Mouse (Mus musculus) heart, embryonic 14.5 days (tissue): ENCODE results near the gene Cacna1c. TPM values are rescaled to one million over a fixed set of nuclear protein-coding genes. Genes with fewer than 3 reads are reported as not detected.
"Not testable (repeated sequence)": the region's sequence is repeated elsewhere in the genome, so short reads cannot be mapped to it uniquely, and the experiment has no call there.

ENCODE experiments used
- ATAC-seq: fragments of 200-750 bp; cut with Nextera tagmentation; 2 replicates; pipeline ENCODE4 v1.8.0; 2017; ENCODE audit warnings: low read depth, moderate TSS enrichment; ENCODE audit not compliant: insufficient number of reproducible peaks, insufficient read depth, low FRiP score
- H3K27ac ChIP-seq, 2 experiments: fragments of 200-500 bp in 1 of 2; fragments of 300-500 bp in 1 of 2; sonication (generic) in 1 of 2; replicated peaks in 1 of 2; 2 replicates each; pipeline ENCODE4 v1.5.1; 2012 to 2014; ENCODE audit warnings: low read depth in 2 of 2, low read length in 2 of 2, control low read depth in 1 of 2, mild to moderate bottlenecking in 1 of 2, mixed read lengths in 1 of 2; ENCODE audit not compliant: control insufficient read depth in 1 of 2, insufficient read depth in 1 of 2
- H3K27me3 ChIP-seq: fragments of 300-500 bp; sonication (generic); 2 replicates; pipeline ENCODE4 v1.6.1; 2014; ENCODE audit warnings: mild to moderate bottlenecking, low read length, control low read depth; ENCODE audit not compliant: control insufficient read depth, insufficient read depth
- H3K36me3 ChIP-seq: fragments of 300-500 bp; sonication (generic); 2 replicates; pipeline ENCODE4 v1.6.1; 2014; ENCODE audit warnings: mild to moderate bottlenecking, control low read depth, low read length, mixed read lengths; ENCODE audit not compliant: control insufficient read depth, insufficient read depth
- H3K4me1 ChIP-seq, 2 experiments: fragments of 200-500 bp in 1 of 2; fragments of 300-500 bp in 1 of 2; sonication (generic) in 1 of 2; 2 replicates each; pipeline ENCODE4 v1.6.1; 2012 to 2014; ENCODE audit warnings: low read length in 2 of 2, control low read depth in 1 of 2, mixed read lengths in 1 of 2; ENCODE audit not compliant: control insufficient read depth in 2 of 2, insufficient read depth in 2 of 2
- H3K4me2 ChIP-seq: fragments of 300-500 bp; sonication (generic); 2 replicates; pipeline ENCODE4 v1.6.1; 2014; ENCODE audit warnings: mild to moderate bottlenecking, low read length
- H3K4me3 ChIP-seq, 2 experiments: fragments of 200-500 bp in 1 of 2; fragments of 300-500 bp in 1 of 2; sonication (generic) in 1 of 2; 2 replicates each; pipeline ENCODE4 v1.5.1; 2012 to 2014; ENCODE audit warnings: low read length in 2 of 2, mild to moderate bottlenecking in 2 of 2, control low read depth in 1 of 2, low read depth in 1 of 2, moderate library complexity in 1 of 2; ENCODE audit not compliant: control insufficient read depth in 1 of 2, insufficient read depth in 1 of 2
- H3K9ac ChIP-seq: fragments of 300-500 bp; sonication (generic); 2 replicates; pipeline ENCODE4 v1.6.1; 2014; ENCODE audit warnings: mild to moderate bottlenecking, low read length
- H3K9me3 ChIP-seq: fragments of 300-500 bp; sonication (generic); 2 replicates; pipeline ENCODE4 v1.6.1; 2016; ENCODE audit warnings: low read length, control low read depth; ENCODE audit not compliant: control insufficient read depth
- WGBS: fragments of 180-500 bp; shearing (Covaris S2); extraction: QIAGEN DNeasy Blood & Tissue Kit; methylation state at CpG from one replicate; pipeline ENCODE4 v1.1.7; 2014; 5-methylcytosine and 5-hydroxymethylcytosine counted together
- polyA plus RNA-seq: library from polyadenylated mRNA; unstranded; fragments of >200 nt; fragmentation: Nextera tagmentation; extraction: Ambion mirVana; gene quantifications from 2 replicates; pipeline ENCODE4 v1.2.1, GENCODE M21; 2014

Gene Cacna1c
- polyA plus RNA-seq, 1 experiment from 2014 or later: 60.9 TPM

DNA sequence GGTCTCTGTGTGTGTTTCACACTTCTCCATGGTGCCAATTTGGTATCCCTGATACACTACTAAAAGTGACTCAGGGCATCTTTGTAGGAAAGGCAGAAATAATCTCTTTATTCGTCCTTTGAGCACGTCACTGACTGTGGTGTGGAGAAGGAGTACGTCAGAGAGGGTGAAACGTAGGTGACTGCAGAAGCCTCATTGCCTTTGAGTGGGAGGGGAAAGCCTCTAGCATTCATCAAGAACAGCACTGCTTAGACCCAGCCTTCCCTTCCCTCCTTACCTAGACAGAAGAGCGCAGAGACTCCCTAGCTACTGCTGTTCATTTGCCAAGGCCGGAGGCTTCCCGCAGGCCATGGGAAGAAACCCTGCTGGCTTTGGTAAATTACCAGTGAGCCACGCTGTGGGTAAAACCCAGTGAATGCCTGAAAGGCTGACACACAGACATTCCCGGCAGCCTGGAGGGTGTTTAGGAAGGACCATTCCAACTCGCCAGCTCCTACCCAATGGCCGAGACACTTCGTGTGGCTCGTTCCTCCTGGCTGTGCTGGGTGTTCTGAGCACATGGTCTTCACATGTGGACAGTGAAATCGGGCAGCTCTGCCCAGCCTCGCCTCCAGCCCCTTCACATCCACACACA lies 23.1 kb upstream of the Cacna1c start:
- Histone ChIP-seq H3K36me3 (no peaks in the 10 kb centered on the region), H3K9ac (0 out of 2 replicates have a peak overlapping the region, but pooled peaks have one; percentile 2), H3K4me1 (peaks cover 27 to 43% of the 10 kb centered on the region in 2 experiments), H3K4me3 (no peak overlapping the region), H3K4me2 (no peak overlapping the region), H3K9me3 (no peaks in the 10 kb centered on the region), H3K27ac (no peak overlapping the region), H3K27me3 (no peaks in the 10 kb centered on the region)
- ATAC-seq: no peak
- WGBS: 65% methylated on average over 15 of the region's 15 CpGs

DNA sequence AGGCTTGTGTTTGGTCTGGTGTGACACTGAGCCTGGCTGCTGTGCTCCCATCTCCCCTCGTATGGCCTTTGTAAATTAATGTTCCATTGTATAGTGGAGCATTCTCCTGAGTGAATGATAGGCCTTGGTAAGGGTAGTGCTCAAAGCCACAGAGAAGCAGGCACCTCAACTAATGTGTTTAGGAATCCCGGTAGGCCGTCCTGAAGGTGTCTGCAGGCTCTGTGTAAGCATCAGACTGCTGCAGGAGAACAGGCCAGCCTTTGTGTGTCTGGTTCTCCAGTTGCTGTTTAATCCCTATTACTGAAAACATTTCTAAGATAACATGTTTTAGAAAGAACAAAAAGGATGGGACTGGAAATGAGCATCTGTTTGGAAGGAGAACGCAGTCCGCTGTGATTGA lies 22.4 kb upstream of the Cacna1c start:
- H3K27ac ChIP-seq: 0 out of 4 replicates have a peak overlapping the region, but pooled peaks of 1 of the 2 experiments have one; percentile 14
- no peak overlapping the region for H3K4me2 ChIP-seq
- ATAC-seq: no peak
- H3K36me3 ChIP-seq: no peaks in the 10 kb centered on the region
- H3K27me3 ChIP-seq: no peaks in the 10 kb centered on the region
- H3K4me1 ChIP-seq: peaks cover 32 to 50% of the 10 kb centered on the region in 2 experiments
- H3K4me3 ChIP-seq: no peak overlapping the region
- WGBS: 78% methylated on average over 5 of the region's 5 CpGs
- H3K9me3 ChIP-seq: no peaks in the 10 kb centered on the region
- H3K9ac ChIP-seq: no peak overlapping the region

DNA sequence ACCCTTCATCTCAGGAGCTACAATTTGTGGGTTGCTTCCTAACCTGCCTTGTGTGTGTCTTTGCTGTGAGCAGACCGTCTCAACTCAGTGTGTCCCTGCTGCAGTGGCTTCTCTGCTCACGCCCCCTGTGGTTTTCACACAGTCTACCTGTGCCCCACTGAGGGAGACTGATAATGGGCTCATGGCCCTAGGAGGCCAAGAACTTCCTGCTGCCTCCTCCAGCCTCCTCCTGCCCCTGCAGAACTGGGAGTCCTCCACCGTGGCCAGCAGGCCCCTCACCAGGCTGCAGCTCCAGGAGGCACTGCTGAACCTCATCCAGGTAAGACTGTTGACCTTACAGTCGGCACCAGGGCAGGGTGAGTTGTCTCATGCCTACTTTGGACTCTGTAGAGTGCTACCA lies 21.4 kb upstream of the Cacna1c start:
- Histone ChIP-seq H3K27me3 (no peaks in the 10 kb centered on the region), H3K36me3 (no peaks in the 10 kb centered on the region), H3K27ac (no peak overlapping the region), H3K4me3 (no peak overlapping the region), H3K4me2 (no peak overlapping the region), H3K9ac (no peak overlapping the region), H3K4me1 (peaks cover 35 to 58% of the 10 kb centered on the region in 2 experiments), H3K9me3 (no peaks in the 10 kb centered on the region)
- no peak for ATAC-seq
- 51% methylated on average over 4 of the region's 4 CpGs for WGBS

- Histone ChIP-seq H3K4me3 (peak overlapping the region; percentile 0 to 7; a peak in 1 of 4 replicates), H3K4me2 (peak overlapping the region; percentile 52), H3K4me1 (peaks cover 35 to 58% of the 10 kb centered on the region in 2 experiments)
Measured at GRCm38 (mm10) chr6:119215040-119215613, 18.9 kb upstream of the Cacna1c start.

DNA sequence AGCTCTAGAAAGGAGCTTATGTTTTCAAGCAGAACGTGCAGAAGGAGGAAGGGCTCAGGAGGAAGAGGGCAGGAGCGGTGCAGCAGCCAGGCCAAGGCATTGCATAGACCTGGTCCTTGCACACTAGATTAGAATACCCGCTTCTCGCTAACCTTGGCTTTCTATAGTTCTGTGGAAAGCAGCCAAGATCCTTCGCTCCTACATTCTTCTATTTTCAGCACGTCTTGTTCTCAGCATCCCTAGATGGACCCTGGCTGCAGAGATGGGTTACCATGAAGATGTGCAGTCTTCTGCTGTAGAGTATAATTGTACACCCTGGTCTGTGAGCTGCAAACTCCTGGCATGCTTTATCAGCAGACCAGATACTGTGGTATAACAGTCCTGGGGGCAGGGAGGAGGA lies 18.0 kb upstream of the Cacna1c start:
- H3K9ac ChIP-seq: no peak overlapping the region
- no peaks in the 10 kb centered on the region for H3K27me3 ChIP-seq
- WGBS: 34% methylated on average over 6 of the region's 6 CpGs
- H3K4me2 ChIP-seq: peak overlapping the region; percentile 52
- no peaks in the 10 kb centered on the region for H3K36me3 ChIP-seq
- no peak overlapping the region for H3K4me3 ChIP-seq
- peaks cover 29 to 49% of the 10 kb centered on the region in 2 experiments for H3K4me1 ChIP-seq
- H3K27ac ChIP-seq: peak overlapping the region; percentile 79 to 88
- H3K9me3 ChIP-seq: no peaks in the 10 kb centered on the region
- peak; percentile 53 for ATAC-seq

More at GRCm38 (mm10) chr6:119215040-119215613, 18.9 kb upstream of the Cacna1c start:
- no peaks in the 10 kb centered on the region for H3K27me3 ChIP-seq
- peak; percentile 47; the same call in 1 of the 2 replicates for ATAC-seq
- H3K9ac ChIP-seq: peak overlapping the region; percentile 62
- no peaks in the 10 kb centered on the region for H3K9me3 ChIP-seq
- whole genome bisulfite sequencing: 57% methylated on average over 10 of the region's 10 CpGs
- no peaks in the 10 kb centered on the region for H3K36me3 ChIP-seq
- peak overlapping the region; percentile 79 to 88 for H3K27ac ChIP-seq

GRCm38 (mm10) chr6:119213375-119213774 lies 17.2 kb upstream of the Cacna1c start:
- Histone ChIP-seq H3K9me3 (no peaks in the 10 kb centered on the region), H3K4me2 (0 out of 2 replicates have a peak overlapping the region, but pooled peaks have one; percentile 13), H3K27ac (peak overlapping the region; percentile 80 to 88), H3K9ac (0 out of 2 replicates have a peak overlapping the region, but pooled peaks have one; percentile 2), H3K36me3 (no peaks in the 10 kb centered on the region), H3K27me3 (no peaks in the 10 kb centered on the region), H3K4me3 (no peak overlapping the region), H3K4me1 (peaks cover 28 to 42% of the 10 kb centered on the region in 2 experiments)
- 35% methylated on average over 5 of the region's 5 CpGs for WGBS
- peak; percentile 41; the same call in 1 of the 2 replicates for ATAC-seq

GRCm38 (mm10) chr6:119206006-119206405 lies 9.8 kb upstream of the Cacna1c start:
- H3K4me2 ChIP-seq, H3K36me3 ChIP-seq, H3K4me3 ChIP-seq, H3K9me3 ChIP-seq, H3K9ac ChIP-seq, ATAC-seq, H3K27ac ChIP-seq, H3K27me3 ChIP-seq: not testable (repeated sequence)
- peaks cover 22 to 33% of the 10 kb centered on the region in 2 experiments for H3K4me1 ChIP-seq
- WGBS: 89% methylated on average over 7 of the region's 7 CpGs
